Mouse (Mus musculus): ENCODE data around the gene Zranb3. TPM values are rescaled to one million over a fixed set of nuclear protein-coding genes. Genes with fewer than 3 reads are reported as not detected.
"Not testable (repeated sequence)": the region's sequence is repeated elsewhere in the genome, so short reads cannot be mapped to it uniquely, and the experiment has no call there.

Gene Zranb3
- polyA plus RNA-seq, 1 experiment from 2014 or later, result 15.8 TPM

GRCm38 (mm10) chr1:128046455-128046854 lies 56.4 kb downstream of the Zranb3 start:
- Histone ChIP-seq H3K9me3 (no peaks in the 10 kb centered on the region), H3K4me3 (no peak overlapping the region), H3K36me3 (replicated peaks) (peaks cover 16% of the 10 kb centered on the region), H3K27ac (replicated peaks) (no peak overlapping the region), H3K27me3 (replicated peaks; ENCODE audit: low read depth, poor library complexity, severe bottlenecking) (no peaks in the 10 kb centered on the region), H3K4me1 (no peaks in the 10 kb centered on the region)
- 92% methylated on average over 2 of the region's 2 CpGs for WGBS
- no peak for DNase-seq (ENCODE audit: low spot score)

- DNase-seq (ENCODE audit: low spot score), result no peak
- Histone ChIP-seq H3K9me3 (no peaks in the 10 kb centered on the region), H3K4me3 (no peak overlapping the region), H3K4me1 (no peaks in the 10 kb centered on the region), H3K27me3 (replicated peaks; ENCODE audit: low read depth, poor library complexity, severe bottlenecking) (no peaks in the 10 kb centered on the region), H3K27ac (replicated peaks) (no peak overlapping the region), H3K36me3 (replicated peaks) (peaks cover 17% of the 10 kb centered on the region)
- WGBS, result 95% methylated on average over 4 of the region's 4 CpGs
These were observed 58.7 kb downstream of the Zranb3 start for GRCm38 (mm10) chr1:128044181-128044580.

- Histone ChIP-seq H3K27ac (replicated peaks) (no peak overlapping the region), H3K9me3 (no peaks in the 10 kb centered on the region), H3K4me1 (no peaks in the 10 kb centered on the region), H3K27me3 (replicated peaks; ENCODE audit: low read depth, poor library complexity, severe bottlenecking) (no peaks in the 10 kb centered on the region), H3K4me3 (no peak overlapping the region), H3K36me3 (replicated peaks) (peaks cover 11% of the 10 kb centered on the region)
- 90% methylated on average over 6 of the region's 6 CpGs for WGBS
- no peak for DNase-seq (ENCODE audit: low spot score)
These were observed 66.6 kb downstream of the Zranb3 start for GRCm38 (mm10) chr1:128036296-128036695.

GRCm38 (mm10) chr1:128032123-128032522 lies 70.7 kb downstream of the Zranb3 start:
- no peak overlapping the region for H3K4me3 ChIP-seq
- no peak overlapping the region for H3K27ac ChIP-seq (replicated peaks)
- H3K27me3 ChIP-seq (replicated peaks; ENCODE audit: low read depth, poor library complexity, severe bottlenecking), result no peaks in the 10 kb centered on the region
- 93% methylated on average over 1 of the region's 1 CpGs for WGBS
- no peaks in the 10 kb centered on the region for H3K4me1 ChIP-seq
- H3K9me3 ChIP-seq, result no peaks in the 10 kb centered on the region
- no peak for DNase-seq (ENCODE audit: low spot score)
- H3K36me3 ChIP-seq (replicated peaks), result peaks cover 7% of the 10 kb centered on the region

- Histone ChIP-seq H3K4me3 (no peak overlapping the region), H3K27me3 (replicated peaks; ENCODE audit: low read depth, poor library complexity, severe bottlenecking) (no peaks in the 10 kb centered on the region), H3K9me3 (no peaks in the 10 kb centered on the region), H3K36me3 (replicated peaks) (peaks cover 4% of the 10 kb centered on the region), H3K4me1 (no peaks in the 10 kb centered on the region), H3K27ac (replicated peaks) (no peak overlapping the region)
- 90% methylated on average over 2 of the region's 2 CpGs for WGBS
- DNase-seq (ENCODE audit: low spot score), result no peak
These were observed 71.3 kb downstream of the Zranb3 start for GRCm38 (mm10) chr1:128031524-128031923.

GRCm38 (mm10) chr1:128024363-128025114 lies 78.3 kb downstream of the Zranb3 start:
- Histone ChIP-seq H3K27me3 (replicated peaks; ENCODE audit: low read depth, poor library complexity, severe bottlenecking) (no peaks in the 10 kb centered on the region), H3K4me1 (no peaks in the 10 kb centered on the region), H3K4me3 (no peak overlapping the region), H3K36me3 (replicated peaks) (no peaks in the 10 kb centered on the region; the same call in 1 of the 2 replicates), H3K9me3 (no peaks in the 10 kb centered on the region), H3K27ac (replicated peaks) (no peak overlapping the region)
- 93% methylated on average over 4 of the region's 4 CpGs for WGBS
- DNase-seq (ENCODE audit: low spot score), result no peak

GRCm38 (mm10) chr1:128020001-128020770 lies 82.7 kb downstream of the Zranb3 start:
- Histone ChIP-seq H3K27me3 (replicated peaks; ENCODE audit: low read depth, poor library complexity, severe bottlenecking) (no peaks in the 10 kb centered on the region), H3K4me1 (no peaks in the 10 kb centered on the region), H3K36me3 (replicated peaks) (no peaks in the 10 kb centered on the region; the same call in 1 of the 2 replicates), H3K27ac (replicated peaks) (no peak overlapping the region), H3K9me3 (no peaks in the 10 kb centered on the region), H3K4me3 (no peak overlapping the region)
- WGBS, result 82% methylated on average over 2 of the region's 2 CpGs
- no peak for DNase-seq (ENCODE audit: low spot score)

- Histone ChIP-seq H3K27me3 (replicated peaks; ENCODE audit: low read depth, poor library complexity, severe bottlenecking) (no peaks in the 10 kb centered on the region), H3K4me1 (no peaks in the 10 kb centered on the region), H3K4me3 (no peak overlapping the region), H3K9me3 (no peaks in the 10 kb centered on the region), H3K36me3 (replicated peaks) (peaks cover 17% of the 10 kb centered on the region), H3K27ac (replicated peaks) (no peak overlapping the region)
- 90% methylated on average over 6 of the region's 6 CpGs for WGBS
- DNase-seq (ENCODE audit: low spot score), result no peak
These were observed 86.8 kb downstream of the Zranb3 start for GRCm38 (mm10) chr1:128016035-128016492.

- no peaks in the 10 kb centered on the region for H3K27me3 ChIP-seq (replicated peaks; ENCODE audit: low read depth, poor library complexity, severe bottlenecking)
- no peaks in the 10 kb centered on the region for H3K9me3 ChIP-seq
- DNase-seq (ENCODE audit: low spot score), result no peak
- 85% methylated on average over 4 of the region's 4 CpGs for WGBS
- no peak overlapping the region for H3K27ac ChIP-seq (replicated peaks)
- peaks cover 20% of the 10 kb centered on the region for H3K36me3 ChIP-seq (replicated peaks)
- H3K4me1 ChIP-seq, result no peaks in the 10 kb centered on the region
- H3K4me3 ChIP-seq, result no peak overlapping the region
These were observed 89.0 kb downstream of the Zranb3 start for GRCm38 (mm10) chr1:128013698-128014386.

GRCm38 (mm10) chr1:128009751-128010150 lies 93.1 kb downstream of the Zranb3 start:
- peaks cover 28% of the 10 kb centered on the region for H3K36me3 ChIP-seq (replicated peaks)
- DNase-seq (ENCODE audit: low spot score), result no peak
- no peaks in the 10 kb centered on the region for H3K27me3 ChIP-seq (replicated peaks; ENCODE audit: low read depth, poor library complexity, severe bottlenecking)
- WGBS, result 97% methylated on average over 2 of the region's 2 CpGs
- no peak overlapping the region for H3K27ac ChIP-seq (replicated peaks)
- H3K4me1 ChIP-seq, result no peaks in the 10 kb centered on the region
- H3K4me3 ChIP-seq, result no peak overlapping the region
- no peaks in the 10 kb centered on the region for H3K9me3 ChIP-seq

GRCm38 (mm10) chr1:128006042-128006600 lies 96.7 kb downstream of the Zranb3 start:
- not testable (repeated sequence) for H3K27me3 ChIP-seq (replicated peaks; ENCODE audit: low read depth, poor library complexity, severe bottlenecking); H3K27ac ChIP-seq (replicated peaks); H3K9me3 ChIP-seq; H3K4me3 ChIP-seq; H3K4me1 ChIP-seq; DNase-seq (ENCODE audit: low spot score)
- peaks cover 13% of the 10 kb centered on the region for H3K36me3 ChIP-seq (replicated peaks)
- 94% methylated on average over 11 of the region's 11 CpGs for WGBS

GRCm38 (mm10) chr1:128004371-128004720 lies 98.5 kb downstream of the Zranb3 start:
- no peak for DNase-seq (ENCODE audit: low spot score)
- Histone ChIP-seq H3K4me3 (no peak overlapping the region), H3K9me3 (no peaks in the 10 kb centered on the region), H3K36me3 (replicated peaks) (peaks cover 13% of the 10 kb centered on the region), H3K27me3 (replicated peaks; ENCODE audit: low read depth, poor library complexity, severe bottlenecking) (no peaks in the 10 kb centered on the region), H3K27ac (replicated peaks) (no peak overlapping the region), H3K4me1 (no peaks in the 10 kb centered on the region)
- 91% methylated on average over 2 of the region's 2 CpGs for WGBS

Data from embryonic facial prominence, embryonic 10.5 days (tissue).